Mouse (Mus musculus): Measurements from ENCODE around the gene Igfbp1. TPM values are rescaled to one million over a fixed set of nuclear protein-coding genes. Genes with fewer than 3 reads are reported as not detected.

Igfbp1 gene
- polyA plus RNA-seq, 1 experiment from 2014 or later = 0.15 TPM

GRCm38 (mm10) chr11:7198006-7198405 lies 424 bp downstream of the Igfbp1 start:
- no peak for ATAC-seq (ENCODE audit: low FRiP score, low read depth)
- Histone ChIP-seq H3K27ac (replicated peaks) (no peak overlapping the region), H3K4me2 (replicated peaks) (no peak overlapping the region), H3K9me3 (no peaks in the 10 kb centered on the region), H3K27me3 (peaks cover 10% of the 10 kb centered on the region), H3K36me3 (no peaks in the 10 kb centered on the region), H3K9ac (replicated peaks) (no peak overlapping the region), H3K4me1 (peaks cover 13% of the 10 kb centered on the region), H3K4me3 (no peak overlapping the region)
- WGBS = 87% methylated on average over 19 of the region's 19 CpGs

DNA sequence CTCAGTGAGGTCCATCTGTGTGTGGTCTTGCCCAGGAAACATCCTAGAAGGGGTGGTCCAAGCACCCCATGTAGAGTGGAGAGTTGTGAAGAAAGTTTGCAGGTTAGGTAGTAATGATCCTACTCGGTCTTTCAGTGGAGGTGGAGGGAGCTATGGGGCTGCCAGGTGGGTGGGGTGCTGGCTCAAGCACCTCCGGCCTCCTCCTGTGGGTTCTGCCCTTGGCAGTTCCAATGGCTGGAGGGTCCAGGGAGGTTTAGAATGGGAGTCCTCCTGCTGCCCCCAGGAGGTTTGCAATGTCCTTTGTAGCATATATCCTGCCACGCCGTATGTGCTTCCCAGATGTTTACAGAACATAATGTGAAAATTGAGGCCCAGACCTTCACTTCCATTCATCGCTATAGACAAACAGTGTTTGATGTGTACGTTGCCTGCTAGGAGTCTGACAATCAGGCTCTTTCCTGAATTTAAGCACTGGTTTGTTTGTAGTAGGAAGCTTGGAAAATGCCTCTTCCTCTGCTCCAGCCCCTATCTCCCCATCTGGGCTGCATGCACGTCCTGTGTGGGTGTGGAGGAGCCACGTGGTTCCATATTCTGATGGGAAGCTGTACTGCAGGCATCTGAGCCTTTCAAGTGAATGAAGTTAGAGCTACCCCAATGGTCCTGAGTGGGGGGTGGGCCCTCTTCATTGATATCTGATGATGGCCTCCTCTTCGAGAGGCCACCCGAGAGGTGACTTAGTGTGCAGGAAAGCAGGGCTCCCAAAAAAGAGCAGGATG lies 1.1 kb downstream of the Igfbp1 start:
- no peak overlapping the region for H3K4me2 ChIP-seq (replicated peaks)
- H3K36me3 ChIP-seq = no peaks in the 10 kb centered on the region
- peaks cover 13% of the 10 kb centered on the region for H3K4me1 ChIP-seq
- H3K9me3 ChIP-seq = no peaks in the 10 kb centered on the region
- H3K4me3 ChIP-seq = no peak overlapping the region
- WGBS = 87% methylated on average over 10 of the region's 10 CpGs
- H3K27me3 ChIP-seq = peaks cover 10% of the 10 kb centered on the region
- no peak overlapping the region for H3K9ac ChIP-seq (replicated peaks)
- ATAC-seq (ENCODE audit: low FRiP score, low read depth) = no peak
- no peak overlapping the region for H3K27ac ChIP-seq (replicated peaks)

- no peak for ATAC-seq (ENCODE audit: low FRiP score, low read depth)
Observed at GRCm38 (mm10) chr11:7199736-7200392, 2.3 kb downstream of the Igfbp1 start.

GRCm38 (mm10) chr11:7200393-7200783 lies 2.8 kb downstream of the Igfbp1 start:
- no peak for ATAC-seq (ENCODE audit: low FRiP score, low read depth)
- Histone ChIP-seq H3K4me1 (peaks cover 13% of the 10 kb centered on the region), H3K9ac (replicated peaks) (no peak overlapping the region), H3K27me3 (peaks cover 10% of the 10 kb centered on the region), H3K4me2 (replicated peaks) (no peak overlapping the region), H3K36me3 (no peaks in the 10 kb centered on the region), H3K27ac (replicated peaks) (no peak overlapping the region), H3K4me3 (no peak overlapping the region), H3K9me3 (no peaks in the 10 kb centered on the region)
- WGBS = 83% methylated on average over 9 of the region's 9 CpGs

More at GRCm38 (mm10) chr11:7199736-7200392, 2.3 kb downstream of the Igfbp1 start:
- no peak overlapping the region for H3K4me3 ChIP-seq
- H3K27me3 ChIP-seq = peaks cover 10% of the 10 kb centered on the region
- H3K9ac ChIP-seq (replicated peaks) = no peak overlapping the region
- H3K27ac ChIP-seq (replicated peaks) = no peak overlapping the region
- H3K4me1 ChIP-seq = peaks cover 13% of the 10 kb centered on the region
- H3K36me3 ChIP-seq = no peaks in the 10 kb centered on the region
- 58% methylated on average over 14 of the region's 14 CpGs for WGBS
- no peak overlapping the region for H3K4me2 ChIP-seq (replicated peaks)
- H3K9me3 ChIP-seq = no peaks in the 10 kb centered on the region

- peaks cover 8% of the 10 kb centered on the region for H3K4me1 ChIP-seq
- peaks cover 5% of the 10 kb centered on the region for H3K27me3 ChIP-seq
- no peak for ATAC-seq (ENCODE audit: low FRiP score, low read depth)
- H3K9ac ChIP-seq (replicated peaks) = no peak overlapping the region
- H3K9me3 ChIP-seq = no peaks in the 10 kb centered on the region
- 85% methylated on average over 7 of the region's 7 CpGs for WGBS
- H3K36me3 ChIP-seq = no peaks in the 10 kb centered on the region
- no peak overlapping the region for H3K27ac ChIP-seq (replicated peaks)
- H3K4me2 ChIP-seq (replicated peaks) = no peak overlapping the region
- no peak overlapping the region for H3K4me3 ChIP-seq
Observed at GRCm38 (mm10) chr11:7202206-7202605, 4.6 kb downstream of the Igfbp1 start.

GRCm38 (mm10) chr11:7203846-7204245 lies 6.3 kb downstream of the Igfbp1 start:
- 91% methylated on average over 9 of the region's 9 CpGs for WGBS
- H3K9ac ChIP-seq (replicated peaks) = no peak overlapping the region
- no peak overlapping the region for H3K27ac ChIP-seq (replicated peaks)
- no peak overlapping the region for H3K4me2 ChIP-seq (replicated peaks)
- H3K4me1 ChIP-seq = no peaks in the 10 kb centered on the region
- no peak for ATAC-seq (ENCODE audit: low FRiP score, low read depth)
- no peaks in the 10 kb centered on the region for H3K36me3 ChIP-seq
- H3K27me3 ChIP-seq = no peaks in the 10 kb centered on the region
- no peak overlapping the region for H3K4me3 ChIP-seq
- no peaks in the 10 kb centered on the region for H3K9me3 ChIP-seq

GRCm38 (mm10) chr11:7210343-7210742 lies 12.8 kb downstream of the Igfbp1 start:
- H3K4me1 ChIP-seq = peaks cover 15% of the 10 kb centered on the region
- WGBS = 28% methylated on average over 6 of the region's 6 CpGs
- peaks cover 44% of the 10 kb centered on the region for H3K27me3 ChIP-seq
- H3K36me3 ChIP-seq = no peaks in the 10 kb centered on the region
- no peak overlapping the region for H3K9ac ChIP-seq (replicated peaks)
- H3K4me3 ChIP-seq = no peak overlapping the region
- no peaks in the 10 kb centered on the region for H3K9me3 ChIP-seq
- no peak overlapping the region for H3K27ac ChIP-seq (replicated peaks)
- no peak overlapping the region for H3K4me2 ChIP-seq (replicated peaks)
- ATAC-seq (ENCODE audit: low FRiP score, low read depth) = no peak

DNA sequence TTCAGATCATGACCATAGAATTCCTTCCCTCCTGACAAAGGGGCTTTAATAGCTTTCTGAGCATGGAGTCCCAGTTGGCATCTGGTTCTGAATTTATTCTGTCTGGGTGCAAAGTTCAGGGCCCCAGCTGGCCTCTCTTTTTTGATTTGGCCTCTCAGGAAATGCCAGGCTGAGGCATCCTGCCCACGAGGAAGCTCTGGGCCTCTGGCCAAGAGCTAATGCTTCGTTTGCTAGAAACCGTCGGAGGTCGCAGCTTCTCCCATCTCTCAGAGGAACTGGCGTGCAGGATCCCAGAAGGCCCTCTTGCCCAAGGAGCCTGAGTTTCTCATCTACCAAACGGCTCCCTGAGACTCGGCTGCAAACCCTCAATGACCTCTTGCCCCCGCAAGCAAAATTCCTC lies 13.6 kb downstream of the Igfbp1 start:
- no peak overlapping the region for H3K4me2 ChIP-seq (replicated peaks)
- no peaks in the 10 kb centered on the region for H3K9me3 ChIP-seq
- WGBS = 36% methylated on average over 9 of the region's 9 CpGs
- H3K27me3 ChIP-seq = peaks cover 44% of the 10 kb centered on the region
- H3K4me3 ChIP-seq = no peak overlapping the region
- H3K36me3 ChIP-seq = no peaks in the 10 kb centered on the region
- ATAC-seq (ENCODE audit: low FRiP score, low read depth) = no peak
- no peak overlapping the region for H3K27ac ChIP-seq (replicated peaks)
- H3K4me1 ChIP-seq = peaks cover 15% of the 10 kb centered on the region
- no peak overlapping the region for H3K9ac ChIP-seq (replicated peaks)

DNA sequence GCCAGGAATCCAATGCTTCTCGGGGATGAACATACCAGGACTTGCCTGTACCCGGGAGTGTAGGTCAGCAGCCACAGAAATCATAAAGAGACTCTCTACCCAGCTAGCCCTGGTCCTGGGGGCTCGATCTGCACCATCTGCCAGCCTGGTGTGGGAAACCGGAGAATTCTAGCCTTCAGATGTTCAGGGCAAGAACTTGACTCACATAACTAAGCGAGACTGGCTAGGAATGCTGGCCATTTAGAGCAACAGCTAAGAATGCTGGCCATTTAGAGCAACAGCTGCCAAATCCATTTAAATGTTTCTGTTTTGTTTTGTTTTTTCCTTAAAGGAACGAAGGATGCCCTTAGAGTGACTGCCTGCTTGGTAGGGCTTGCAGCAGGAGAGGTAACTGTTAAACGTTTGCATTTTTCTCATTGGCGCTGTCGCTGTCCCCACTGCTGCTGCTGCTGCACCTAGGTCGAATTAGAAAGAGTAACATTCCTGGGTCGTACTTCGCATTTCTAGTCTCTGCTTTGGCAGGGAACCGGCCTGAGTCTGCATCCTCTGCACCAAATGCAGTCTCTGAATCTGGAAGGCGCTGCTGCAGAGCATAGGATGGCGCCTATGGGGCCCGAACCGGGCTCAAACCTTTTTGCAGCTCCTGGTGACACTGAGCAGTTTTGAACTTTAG lies 14.7 kb downstream of the Igfbp1 start:
- 23% methylated on average over 17 of the region's 17 CpGs for WGBS
- Histone ChIP-seq H3K36me3 (no peaks in the 10 kb centered on the region), H3K9me3 (no peaks in the 10 kb centered on the region), H3K27ac (replicated peaks) (no peak overlapping the region), H3K27me3 (peaks cover 44% of the 10 kb centered on the region), H3K4me2 (replicated peaks) (no peak overlapping the region; the same call in 1 of the 2 replicates), H3K4me3 (0 out of 2 replicates have a peak overlapping the region, but pooled peaks have one; percentile 66), H3K9ac (replicated peaks) (no peak overlapping the region), H3K4me1 (peaks cover 15% of the 10 kb centered on the region)
- ATAC-seq (ENCODE audit: low FRiP score, low read depth) = no peak

DNA sequence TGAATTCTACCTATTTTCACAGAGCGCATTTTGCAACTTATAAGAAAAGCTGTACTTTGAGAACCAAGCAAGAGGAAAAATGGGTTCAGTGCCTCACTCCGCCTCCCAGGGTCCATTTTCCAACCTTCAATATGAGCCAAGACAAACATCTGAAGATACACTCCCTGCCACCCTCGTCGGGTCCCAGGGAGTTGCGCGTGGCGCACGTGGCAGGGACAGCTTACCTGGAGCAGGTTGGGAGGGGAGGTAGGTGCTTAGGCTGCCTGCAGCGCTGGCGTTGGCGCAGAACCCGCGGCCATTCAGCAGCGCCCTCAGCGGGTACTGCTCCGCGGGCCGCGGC lies 15.5 kb downstream of the Igfbp1 start:
- WGBS = 4% methylated on average over 14 of the region's 19 CpGs
- peak overlapping the region; percentile 60; the same call in 1 of the 2 replicates for H3K27ac ChIP-seq (replicated peaks)
- peaks cover 44% of the 10 kb centered on the region for H3K27me3 ChIP-seq

DNA sequence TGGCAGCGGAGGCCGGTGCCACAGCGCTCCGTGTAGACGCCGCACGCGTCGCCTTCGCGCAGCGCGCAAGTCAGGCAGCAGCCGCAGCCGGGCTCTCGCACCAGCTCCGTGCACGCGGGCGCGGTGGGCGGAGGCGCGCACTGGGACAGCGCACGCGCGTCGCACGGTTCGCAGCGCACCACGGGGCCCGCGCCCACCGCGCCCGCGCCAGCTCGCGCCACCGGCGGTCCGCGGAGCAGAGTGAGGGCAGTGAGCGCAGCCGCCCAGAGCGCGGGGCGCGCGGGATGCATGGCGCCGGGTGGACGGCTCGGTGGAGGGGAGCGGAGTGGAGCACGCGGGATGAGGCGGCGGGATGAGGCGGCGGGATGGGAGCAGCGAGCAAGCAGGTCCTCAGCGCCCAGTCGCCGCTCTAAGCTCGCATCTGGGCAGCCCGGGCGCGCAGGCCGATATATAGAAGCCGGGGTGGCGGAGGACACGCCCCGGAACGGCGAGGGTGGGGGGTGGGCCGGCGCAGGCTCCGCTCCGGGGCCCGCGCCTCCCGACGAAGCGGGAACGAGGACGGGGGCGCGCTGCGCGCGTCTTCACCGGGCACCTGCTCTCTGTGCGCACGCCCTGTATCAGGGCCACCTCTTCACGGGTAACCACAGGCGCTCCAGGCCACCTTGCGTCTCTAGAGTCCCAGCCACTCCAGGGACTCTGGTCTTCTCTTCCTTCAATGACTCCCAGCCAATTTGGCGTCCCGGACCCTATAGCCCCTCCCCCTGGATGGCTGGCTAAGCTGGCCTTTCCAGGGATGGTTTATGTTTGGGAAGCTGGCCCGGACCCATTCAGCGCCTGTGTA lies 16.1 kb downstream of the Igfbp1 start, which contains the start of gene Igfbp3:
Igfbp3 (minus strand) TSS at position 423 of the 841 bp plus-strand sequence.
- ATAC-seq (ENCODE audit: low FRiP score, low read depth) = peak; percentile 89
- Histone ChIP-seq H3K9me3 (no peaks in the 10 kb centered on the region), H3K27ac (replicated peaks) (peak within 1 kb of the TSS; percentile 60), H3K4me2 (replicated peaks) (peak within 1 kb of the TSS; percentile 88), H3K27me3 (peaks cover 44% of the 10 kb centered on the region), H3K9ac (replicated peaks) (peak within 1 kb of the TSS; percentile 69), H3K4me3 (peak within 1 kb of the TSS; percentile 66), H3K36me3 (no peaks in the 10 kb centered on the region), H3K4me1 (peaks cover 15% of the 10 kb centered on the region)
- WGBS = under 1% methylated on average over 89 of the region's 104 CpGs

More for the DNA sequence above, 15.5 kb downstream of the Igfbp1 start:
- peak overlapping the region; percentile 88 for H3K4me2 ChIP-seq (replicated peaks)
- no peaks in the 10 kb centered on the region for H3K36me3 ChIP-seq
- H3K9ac ChIP-seq (replicated peaks) = no peak overlapping the region; the same call in 1 of the 2 replicates
- H3K9me3 ChIP-seq = no peaks in the 10 kb centered on the region
- peak overlapping the region; percentile 66 for H3K4me3 ChIP-seq
- ATAC-seq (ENCODE audit: low FRiP score, low read depth) = no peak
- H3K4me1 ChIP-seq = peaks cover 15% of the 10 kb centered on the region
